In genomic region chr15:7842398-7842797, GRCm38 (mm10) we compare ENCODE assay signal across 15 mouse cellular contexts. TPM values are rescaled to one million over a fixed set of nuclear protein-coding genes. Genes with fewer than 3 reads are reported as not detected.
"Had no signal": no experiment of that assay in that cellular context is flagged by ENCODE, and none has a peak within 500 bp of the region (broad histone marks: within the 10 kb centered on the region; RNA-seq: fewer than 3 reads in every experiment).

No protein-coding gene starts in this region.

- DNase-seq: lung, adult 2 months; lung, postnatal 14 days; lung, postnatal 36 days; right cerebral cortex, postnatal 14 days; thymus, adult 2 months; thymus, postnatal 25 days; thymus, postnatal 4 days had no signal

- H3K36me3 ChIP-seq: lung, embryonic 15.5 days; midbrain, embryonic 13.5 days; midbrain, embryonic 15.5 days; neural tube, embryonic 12.5 days; stomach, embryonic 15.5 days had no signal

- H3K4me3 ChIP-seq: lung, embryonic 15.5 days; megakaryocyte, embryonic 14.5 days; midbrain, embryonic 13.5 days; midbrain, embryonic 15.5 days; neural tube, embryonic 12.5 days; stomach, embryonic 15.5 days had no signal

- H3K4me1 ChIP-seq: lung, embryonic 15.5 days; megakaryocyte, embryonic 14.5 days; midbrain, embryonic 13.5 days; midbrain, embryonic 15.5 days; neural tube, embryonic 12.5 days; stomach, embryonic 15.5 days had no signal

- H3K9me3 ChIP-seq: lung, embryonic 15.5 days; midbrain, embryonic 13.5 days; midbrain, embryonic 15.5 days; neural tube, embryonic 12.5 days; stomach, embryonic 15.5 days had no signal

- H3K27me3 ChIP-seq: lung, embryonic 15.5 days; megakaryocyte, embryonic 14.5 days; midbrain, embryonic 13.5 days; midbrain, embryonic 15.5 days; neural tube, embryonic 12.5 days; stomach, embryonic 15.5 days had no signal

- H3K27ac ChIP-seq: lung, embryonic 15.5 days; macrophage; midbrain, embryonic 13.5 days; midbrain, embryonic 15.5 days; neural tube, embryonic 12.5 days; stomach, embryonic 15.5 days; stomach, postnatal 0 days had no signal

RNA-seq across cellular contexts. Expression of gene Gdnf, which starts 31.8 kb away (rescaled TPM):
- polyA plus RNA-seq: macrophage had no signal
